Mouse (Mus musculus): ENCODE measurements at regions not wholly inside any gene's neighbourhood (a gene's known extent, or its start where the extent isn't known, plus 50 kb on each side); places are given as distances from the start of the nearest gene placed in this dataset.

DNA sequence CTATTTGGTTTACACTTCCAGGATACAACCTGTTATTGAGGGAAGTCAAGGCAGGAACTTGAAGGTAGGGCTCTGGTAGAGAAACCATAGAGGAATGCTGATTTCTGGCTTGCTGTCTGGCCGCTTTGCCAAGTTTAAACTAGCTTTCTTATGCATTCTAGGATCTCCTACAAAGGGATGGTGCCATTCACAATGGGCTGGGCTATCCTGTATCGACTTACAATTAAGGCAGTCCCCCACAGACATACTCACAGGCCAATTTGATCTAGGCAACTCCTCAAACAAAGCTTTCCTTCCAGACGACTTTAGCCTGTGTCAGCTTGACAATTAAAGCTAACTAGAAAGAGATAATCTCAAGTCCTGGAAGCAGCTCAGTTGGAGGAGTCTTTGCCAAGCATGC is 83.1 kb downstream of the Phlda1 start:
- no peak for TF ChIP-seq CTCF (IDR thresholded peaks at IDR 0.05)
- TF ChIP-seq EP300 (IDR thresholded peaks at IDR 0.05): no peak

Measured in lung, postnatal 0 days (tissue).